Mouse (Mus musculus): Measurements from ENCODE around the gene Trim2. TPM values are rescaled to one million over a fixed set of nuclear protein-coding genes. Genes with fewer than 3 reads are reported as not detected.

The Trim2 gene
- total RNA-seq, 1 experiment from 2014 or later = 0.93 TPM

DNA sequence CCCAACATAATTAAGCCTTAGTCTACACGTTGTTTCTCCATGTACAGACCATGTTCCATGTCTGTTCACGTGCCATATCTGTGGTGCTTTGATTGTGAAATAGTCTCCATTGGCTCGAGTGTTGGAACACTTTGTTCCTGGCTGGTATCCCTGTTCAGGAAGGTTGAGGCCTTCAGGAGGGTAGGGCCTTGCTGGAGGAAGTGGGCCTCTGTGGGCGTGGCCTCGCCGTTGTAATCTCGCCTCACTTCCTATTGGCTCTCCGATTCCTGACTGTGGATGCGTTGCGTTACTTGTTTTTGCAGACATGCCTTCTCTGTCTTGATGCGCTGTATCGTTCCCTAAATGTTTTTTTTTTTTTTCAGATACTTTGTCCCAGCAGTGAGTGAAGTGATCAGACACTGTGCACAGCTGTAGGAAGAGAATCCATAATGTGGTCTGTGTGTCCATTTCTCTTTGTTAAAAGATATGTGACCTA, 18.3 kb upstream of the Trim2 start:
- ATAC-seq (ENCODE audit: extremely low read depth, insufficient number of reproducible peaks, low FRiP score, poor library complexity, severe bottlenecking) = no peak

- ATAC-seq (ENCODE audit: extremely low read depth, insufficient number of reproducible peaks, low FRiP score, poor library complexity, severe bottlenecking) = no peak
Observed at GRCm38 (mm10) chr3:84324478-84324877, 17.8 kb upstream of the Trim2 start.

DNA sequence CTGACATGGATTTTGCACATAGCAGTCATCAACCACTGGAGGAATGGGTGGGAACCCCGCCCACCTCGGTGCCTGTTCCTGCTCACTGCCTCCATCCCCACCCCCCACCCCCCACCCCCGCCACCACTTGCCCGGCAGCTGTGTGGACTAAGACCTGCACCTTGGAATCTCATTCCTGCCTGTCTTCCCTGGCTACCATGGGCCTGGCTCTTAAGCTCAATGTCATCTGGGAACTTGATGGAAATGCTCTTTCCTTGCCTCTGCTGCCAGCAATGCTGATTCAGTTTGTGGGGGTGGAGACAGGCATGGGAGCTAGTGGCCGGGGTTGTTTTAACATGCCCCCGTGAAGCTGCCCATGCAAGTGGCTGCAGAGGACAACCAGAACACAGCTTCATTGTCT, 17.3 kb upstream of the Trim2 start:
- ATAC-seq (ENCODE audit: extremely low read depth, insufficient number of reproducible peaks, low FRiP score, poor library complexity, severe bottlenecking) = no peak

- ATAC-seq (ENCODE audit: extremely low read depth, insufficient number of reproducible peaks, low FRiP score, poor library complexity, severe bottlenecking) = no peak
Observed at GRCm38 (mm10) chr3:84319504-84319903, 12.8 kb upstream of the Trim2 start.

DNA sequence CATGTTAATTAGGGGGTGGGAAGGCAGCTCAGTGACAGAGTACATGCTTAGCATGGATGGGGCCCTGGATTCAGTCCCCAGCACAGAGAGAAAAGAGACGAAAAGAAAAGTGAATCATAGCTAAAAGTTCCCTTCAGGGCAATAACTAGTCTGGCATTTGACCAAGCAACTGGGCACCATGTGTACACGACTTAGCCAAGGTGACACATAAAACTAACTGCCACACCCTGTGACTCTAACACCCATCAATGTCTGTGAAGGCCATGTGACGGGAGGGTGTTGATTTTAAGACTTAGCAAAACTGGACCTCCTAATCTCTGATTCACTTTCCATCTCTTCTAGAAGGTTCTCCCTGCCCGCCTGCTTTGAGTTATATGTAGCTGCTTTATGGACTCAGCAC, 12.2 kb upstream of the Trim2 start:
- no peak for ATAC-seq (ENCODE audit: extremely low read depth, insufficient number of reproducible peaks, low FRiP score, poor library complexity, severe bottlenecking)

DNA sequence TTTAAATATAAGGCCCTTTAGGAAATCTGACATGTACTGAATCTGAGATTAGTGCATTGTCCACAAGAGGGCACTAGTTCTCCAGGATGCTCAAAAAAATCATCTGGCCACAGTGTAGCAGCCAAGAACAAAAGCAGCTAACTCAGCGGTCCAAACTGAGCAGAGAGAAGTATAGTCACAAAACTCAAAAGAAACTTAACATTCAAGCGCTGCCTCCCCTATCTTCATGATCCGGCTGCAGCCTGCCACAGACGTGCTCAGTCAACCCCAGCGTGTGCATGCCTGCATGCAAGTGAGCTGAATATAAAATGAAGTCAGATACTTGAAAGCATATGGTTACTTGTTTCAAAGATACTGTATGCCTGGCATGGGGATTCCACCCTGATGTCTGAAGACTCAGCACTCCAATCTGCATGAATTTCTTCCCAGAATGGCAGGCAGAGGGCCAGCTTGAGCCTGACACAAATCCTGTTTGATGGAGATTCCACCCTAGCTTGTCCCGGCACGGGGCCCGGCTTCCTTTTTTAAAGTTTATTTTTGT, 8.0 kb upstream of the Trim2 start:
- ATAC-seq (ENCODE audit: extremely low read depth, insufficient number of reproducible peaks, low FRiP score, poor library complexity, severe bottlenecking) = peak; percentile 69

DNA sequence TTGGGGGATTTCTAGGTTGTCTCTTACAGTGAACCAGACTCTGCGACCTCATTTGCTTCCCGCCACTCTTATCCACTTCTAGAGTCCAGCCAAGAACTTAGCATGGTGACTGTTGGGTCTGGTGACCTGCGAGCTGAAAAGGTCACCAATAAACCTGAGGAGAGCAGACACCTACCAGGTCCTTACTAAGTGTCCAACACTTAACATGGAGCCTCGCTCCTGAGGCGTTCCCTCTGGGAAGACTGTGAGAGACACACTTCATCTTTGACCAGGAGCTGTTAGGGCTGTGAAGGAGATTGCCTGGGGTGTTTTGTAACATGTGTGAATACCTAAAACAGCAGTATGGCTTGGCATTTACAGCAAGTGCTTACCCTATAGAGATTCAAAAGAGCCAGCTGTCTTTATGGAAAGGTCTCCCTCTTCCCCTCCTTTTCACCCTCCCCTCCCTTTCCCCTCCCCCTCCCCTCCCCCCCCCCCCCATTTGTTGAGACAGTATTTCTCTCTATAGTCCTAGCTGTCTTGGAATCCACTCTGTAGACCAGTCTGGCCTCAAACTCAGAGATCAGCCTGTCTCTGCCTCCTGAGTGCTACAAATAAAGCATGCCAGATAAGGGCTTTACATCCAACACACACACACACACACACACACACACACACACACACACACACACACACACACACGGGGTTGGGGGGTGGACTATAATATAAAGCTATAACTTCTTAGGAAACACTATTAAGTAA, 7.3 kb upstream of the Trim2 start:
- no peak for ATAC-seq (ENCODE audit: extremely low read depth, insufficient number of reproducible peaks, low FRiP score, poor library complexity, severe bottlenecking)

- ATAC-seq (ENCODE audit: extremely low read depth, insufficient number of reproducible peaks, low FRiP score, poor library complexity, severe bottlenecking) = peak; percentile 81
Observed at GRCm38 (mm10) chr3:84313003-84313800, 6.5 kb upstream of the Trim2 start.

- ATAC-seq (ENCODE audit: extremely low read depth, insufficient number of reproducible peaks, low FRiP score, poor library complexity, severe bottlenecking) = no peak
Observed at GRCm38 (mm10) chr3:84312326-84312725, 5.6 kb upstream of the Trim2 start.

- no peak for ATAC-seq (ENCODE audit: extremely low read depth, insufficient number of reproducible peaks, low FRiP score, poor library complexity, severe bottlenecking)
Observed at GRCm38 (mm10) chr3:84307516-84307915, 839 bp upstream of the Trim2 start.

GRCm38 (mm10) chr3:84305722-84306510, 761 bp downstream of the Trim2 start:
- no peak for ATAC-seq (ENCODE audit: extremely low read depth, insufficient number of reproducible peaks, low FRiP score, poor library complexity, severe bottlenecking)

DNA sequence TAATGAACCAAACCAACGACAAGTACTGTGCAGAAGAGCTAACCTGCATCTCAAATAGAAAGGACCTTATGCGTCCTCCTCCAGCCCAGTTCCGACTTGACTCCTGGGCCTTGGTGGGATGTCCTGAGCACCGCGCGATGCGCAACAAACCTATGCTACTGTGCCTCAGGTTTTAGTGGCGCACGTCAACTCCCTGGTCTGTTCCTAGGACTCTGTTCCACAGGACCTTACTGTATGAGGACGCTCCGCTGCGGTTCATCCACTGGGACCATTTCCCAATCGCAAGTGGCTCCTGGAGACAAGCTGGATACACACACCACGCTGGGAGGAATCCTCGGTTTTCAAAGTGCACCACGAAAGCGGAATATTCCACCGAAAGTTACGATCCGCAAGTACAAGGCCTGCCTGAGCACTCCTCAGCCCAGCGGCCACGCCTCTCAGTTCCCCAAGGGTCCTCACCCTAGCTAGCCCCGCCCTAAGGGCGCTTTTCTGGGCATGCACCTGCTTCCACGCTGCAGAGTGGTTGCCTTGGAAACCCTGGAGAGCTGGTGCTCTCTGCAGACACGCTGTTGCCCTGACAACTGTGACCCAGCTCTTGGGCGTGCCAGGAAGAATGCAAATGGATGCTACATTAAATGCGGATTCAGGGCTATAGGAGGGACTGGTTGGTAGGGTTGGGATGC, 1.5 kb downstream of the Trim2 start:
- peak; percentile 51; the same call in 1 of the 2 replicates for ATAC-seq (ENCODE audit: extremely low read depth, insufficient number of reproducible peaks, low FRiP score, poor library complexity, severe bottlenecking)

- ATAC-seq (ENCODE audit: extremely low read depth, insufficient number of reproducible peaks, low FRiP score, poor library complexity, severe bottlenecking) = no peak
Observed at GRCm38 (mm10) chr3:84304339-84305009, 2.2 kb downstream of the Trim2 start.

DNA sequence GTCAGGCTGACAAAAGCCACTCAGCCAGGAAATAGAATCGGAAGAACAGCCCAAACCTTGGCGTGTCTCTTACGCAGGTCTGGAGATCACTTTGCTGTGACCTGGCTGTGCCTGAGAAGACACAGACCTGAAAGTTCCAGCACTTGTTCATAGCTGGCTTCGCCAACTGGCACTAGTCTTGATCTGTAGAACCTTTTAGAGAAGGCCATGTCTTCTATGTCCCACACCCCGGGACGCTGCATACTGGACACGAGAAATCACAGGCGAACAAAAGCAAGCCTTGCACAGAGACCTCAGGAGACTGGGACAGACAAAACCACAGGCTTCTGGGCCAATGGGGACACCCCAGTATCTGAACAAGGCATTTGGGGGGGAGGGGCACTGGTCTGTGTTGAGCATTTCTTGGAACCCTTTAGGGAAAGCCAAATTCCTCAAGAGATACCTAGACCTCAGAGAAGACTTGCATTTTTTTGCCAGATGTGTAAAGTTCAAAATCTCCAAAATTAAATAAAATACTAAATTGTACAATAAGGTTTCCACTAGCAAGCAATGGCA, 3.2 kb downstream of the Trim2 start:
- no peak for ATAC-seq (ENCODE audit: extremely low read depth, insufficient number of reproducible peaks, low FRiP score, poor library complexity, severe bottlenecking)

GRCm38 (mm10) chr3:84302273-84302672, 4.4 kb downstream of the Trim2 start:
- ATAC-seq (ENCODE audit: extremely low read depth, insufficient number of reproducible peaks, low FRiP score, poor library complexity, severe bottlenecking) = no peak

DNA sequence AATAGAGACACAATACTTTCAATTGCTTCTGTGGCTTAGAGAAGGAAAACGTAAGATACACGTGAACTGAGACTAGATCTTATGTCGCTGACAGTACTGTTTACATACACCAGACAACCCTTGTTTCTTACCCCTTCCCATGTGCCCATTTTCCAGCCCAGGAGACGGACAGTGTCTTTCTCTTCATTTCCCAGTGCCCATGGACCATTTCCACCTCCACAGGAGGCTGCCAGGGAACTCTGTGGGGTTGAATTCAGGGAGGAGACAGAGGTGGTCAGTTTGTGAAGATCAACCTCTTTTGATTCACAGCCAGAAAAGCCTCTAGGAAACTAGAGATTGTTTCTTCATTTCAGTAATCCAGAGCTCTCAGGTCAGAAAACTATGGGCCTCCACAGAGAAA, 5.0 kb downstream of the Trim2 start:
- ATAC-seq (ENCODE audit: extremely low read depth, insufficient number of reproducible peaks, low FRiP score, poor library complexity, severe bottlenecking) = no peak

GRCm38 (mm10) chr3:84298186-84298585, 8.5 kb downstream of the Trim2 start:
- ATAC-seq (ENCODE audit: extremely low read depth, insufficient number of reproducible peaks, low FRiP score, poor library complexity, severe bottlenecking) = no peak

- no peak for ATAC-seq (ENCODE audit: extremely low read depth, insufficient number of reproducible peaks, low FRiP score, poor library complexity, severe bottlenecking)
Observed at GRCm38 (mm10) chr3:84296676-84297075, 10.0 kb downstream of the Trim2 start.

All from neutrophil, adult 5-6 weeks (primary cell).